Mouse (Mus musculus): ENCODE results near the gene Bclaf3.
"Not testable (repeated sequence)": the region's sequence is repeated elsewhere in the genome, so short reads cannot be mapped to it uniquely, and the experiment has no call there.

The Bclaf3 gene

GRCm38 (mm10) chrX:159526388-159526787 lies at the start of gene Bclaf3:
Gene Bclaf3, plus strand, starts transcription at chrX:159526688.
- DNase-seq (ENCODE audit: low spot score): no peak

- DNase-seq (ENCODE audit: low spot score): not testable (repeated sequence)
Observed at GRCm38 (mm10) chrX:159478243-159478940, 48.1 kb upstream of the Bclaf3 start.

DNA sequence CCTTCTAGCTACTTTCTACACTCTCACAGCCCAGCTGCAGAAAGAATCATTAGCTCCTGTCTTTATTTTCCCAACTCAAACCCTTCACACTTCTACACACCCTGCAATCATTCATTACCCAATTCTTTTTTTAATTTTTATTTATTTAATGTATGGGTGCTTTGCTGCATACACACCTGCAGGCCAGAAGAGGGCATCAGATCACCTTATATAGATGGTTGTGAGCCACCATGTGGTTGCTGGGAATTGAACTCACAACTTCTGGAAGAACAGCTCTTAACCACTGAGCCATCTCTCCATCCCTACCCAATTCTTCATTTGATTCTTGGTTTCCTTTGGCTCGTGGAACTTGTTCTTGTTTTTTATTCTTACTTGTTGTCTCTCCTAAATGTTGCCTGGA lies 42.2 kb upstream of the Bclaf3 start:
- DNase-seq (ENCODE audit: low spot score): no peak

- DNase-seq (ENCODE audit: low spot score): no peak
Observed at GRCm38 (mm10) chrX:159503181-159503580, 23.3 kb upstream of the Bclaf3 start.

GRCm38 (mm10) chrX:159508331-159509036 lies 18.0 kb upstream of the Bclaf3 start:
- DNase-seq (ENCODE audit: low spot score): no peak

DNA sequence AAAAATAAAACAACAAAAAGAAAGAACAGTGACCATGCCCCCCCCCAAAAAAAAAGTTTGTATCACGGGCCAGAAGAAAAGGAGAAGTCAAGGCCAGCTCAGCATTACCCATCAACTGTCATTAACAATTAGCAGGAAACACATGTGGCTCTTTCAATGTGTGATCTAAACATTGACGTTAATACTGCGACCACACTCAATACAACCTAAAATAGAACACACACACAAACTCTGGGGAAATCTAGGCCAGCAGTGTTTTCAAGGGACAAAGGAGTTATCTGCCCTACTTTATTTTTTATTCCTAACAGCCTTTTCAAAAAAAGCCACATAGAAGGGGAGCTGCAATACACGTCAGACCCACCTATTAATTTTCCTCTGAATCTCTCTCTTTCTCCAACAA lies 17.4 kb upstream of the Bclaf3 start:
- no peak for DNase-seq (ENCODE audit: low spot score)

GRCm38 (mm10) chrX:159509847-159510715 lies 16.4 kb upstream of the Bclaf3 start:
- DNase-seq (ENCODE audit: low spot score): no peak

- no peak for DNase-seq (ENCODE audit: low spot score)
Observed at GRCm38 (mm10) chrX:159510716-159511051, 15.8 kb upstream of the Bclaf3 start.

GRCm38 (mm10) chrX:159515599-159515998 lies 10.9 kb upstream of the Bclaf3 start:
- no peak for DNase-seq (ENCODE audit: low spot score)

DNA sequence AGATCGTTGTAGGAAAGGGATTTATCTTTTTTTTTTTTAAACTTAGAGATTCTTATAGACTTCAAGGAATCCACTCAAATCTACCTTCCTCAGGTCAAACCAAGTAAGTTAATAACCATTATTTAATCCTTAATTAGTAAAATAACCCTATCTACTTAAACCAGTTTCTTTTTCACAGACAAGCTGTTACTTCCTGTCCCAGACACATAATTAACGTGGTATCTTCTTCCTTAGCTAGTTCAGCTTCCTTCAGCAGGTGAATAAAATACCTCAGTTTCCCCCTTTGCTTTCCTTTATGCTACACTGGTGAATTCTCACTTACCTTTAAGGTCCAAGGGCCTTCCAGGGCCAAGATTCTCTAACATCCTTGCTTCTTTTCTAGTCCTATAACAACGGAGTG lies 4.7 kb upstream of the Bclaf3 start:
- DNase-seq (ENCODE audit: low spot score): no peak

DNA sequence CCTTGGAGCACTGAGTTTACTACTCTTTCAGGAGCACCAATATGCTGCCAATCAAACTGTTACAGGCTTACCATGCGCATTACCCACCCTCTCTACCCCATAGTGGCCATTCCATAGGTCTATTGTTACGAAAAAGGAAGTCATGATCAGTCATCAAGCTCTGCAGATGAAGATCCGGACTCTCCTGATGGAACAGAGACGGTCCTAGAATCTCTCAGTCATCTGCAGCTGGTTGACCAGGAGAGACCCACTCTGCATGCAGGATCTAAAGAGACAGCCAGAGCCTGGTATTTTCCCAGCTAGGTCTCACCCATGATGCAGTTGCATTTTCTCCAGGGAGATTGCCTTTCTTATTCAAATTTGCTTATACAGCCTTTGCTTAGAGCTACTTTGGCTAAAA lies 3.8 kb upstream of the Bclaf3 start:
- DNase-seq (ENCODE audit: low spot score): no peak

GRCm38 (mm10) chrX:159532427-159532810 lies 5.9 kb downstream of the Bclaf3 start:
- DNase-seq (ENCODE audit: low spot score): peak; percentile 91

DNA sequence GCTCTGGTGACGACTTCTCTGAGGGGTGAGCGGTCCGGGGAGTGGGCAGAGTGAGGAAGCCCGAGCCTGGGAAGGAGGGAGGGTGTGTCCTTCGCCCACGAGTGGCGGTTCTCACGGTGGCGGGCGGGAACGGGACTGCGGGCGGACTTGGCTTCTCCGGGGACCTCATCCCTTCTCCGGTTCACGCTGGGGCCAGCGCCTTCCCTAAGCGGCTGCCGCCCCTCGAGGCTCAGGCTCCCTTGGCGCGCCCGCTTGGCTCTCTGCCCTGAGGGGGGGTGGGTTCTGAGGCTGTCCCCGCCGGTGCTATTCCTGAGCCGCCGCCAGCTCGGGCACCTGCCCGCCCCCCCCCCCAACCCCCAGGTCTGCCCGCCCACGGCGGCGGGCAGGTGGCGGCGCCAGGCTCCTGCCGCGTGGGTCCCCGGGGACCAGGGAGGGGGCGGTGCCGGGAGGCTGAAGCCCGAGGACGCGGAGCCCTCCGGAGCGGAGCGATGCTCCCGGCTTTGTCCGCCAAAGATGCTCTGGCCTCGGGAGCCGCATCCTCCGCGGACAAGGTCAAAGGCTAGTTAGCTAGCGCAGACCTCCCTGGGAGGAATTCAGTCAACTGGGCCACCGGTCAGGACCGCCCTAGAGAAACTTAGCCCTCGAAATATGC lies 6.4 kb downstream of the Bclaf3 start:
- DNase-seq (ENCODE audit: low spot score): peak; percentile 33

DNA sequence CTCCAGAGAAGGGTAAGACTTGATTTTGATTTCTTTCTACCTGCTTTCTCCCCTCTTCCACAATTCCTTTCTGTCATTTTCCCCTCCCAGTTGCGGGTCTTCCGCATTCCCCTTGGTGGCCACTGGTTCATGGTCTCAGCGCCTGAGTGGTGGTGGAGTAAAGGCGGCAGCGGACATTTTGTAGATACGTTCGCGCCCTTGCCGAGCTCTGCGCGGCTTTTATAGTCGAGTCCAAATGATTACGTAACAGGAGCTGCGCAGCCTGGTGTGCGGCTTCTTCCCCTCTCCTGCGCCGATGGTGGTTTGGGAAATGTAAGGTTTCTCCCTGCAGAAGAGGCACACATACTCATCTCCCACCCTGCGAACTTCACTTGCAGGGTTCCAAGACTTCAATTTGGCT lies 15.4 kb downstream of the Bclaf3 start:
- DNase-seq (ENCODE audit: low spot score): no peak

- no peak for DNase-seq (ENCODE audit: low spot score)
Observed at GRCm38 (mm10) chrX:159547093-159547492, 20.6 kb downstream of the Bclaf3 start.

- DNase-seq (ENCODE audit: low spot score): not testable (repeated sequence)
Observed at GRCm38 (mm10) chrX:159584738-159585137, 58.2 kb downstream of the Bclaf3 start.

DNA sequence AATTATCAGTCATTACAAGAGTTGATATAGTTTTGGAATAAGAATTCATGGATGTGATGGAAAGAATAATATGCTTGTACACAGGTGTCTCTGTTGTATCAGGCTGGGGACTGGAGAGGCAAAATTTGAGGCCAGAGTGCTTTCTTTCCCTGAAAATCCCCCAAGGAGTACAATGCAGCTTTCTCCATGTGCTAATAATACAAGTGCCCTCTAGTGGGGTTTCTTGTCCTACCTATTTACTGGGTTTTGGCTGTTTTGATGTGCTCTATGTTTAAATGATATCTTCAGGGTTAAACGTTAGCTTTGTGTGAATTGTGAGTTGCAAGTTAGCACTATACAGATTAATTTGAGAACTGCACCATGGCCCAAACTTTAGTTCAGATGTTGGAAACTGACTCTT lies 65.1 kb downstream of the Bclaf3 start:
- no peak for DNase-seq (ENCODE audit: low spot score)

DNA sequence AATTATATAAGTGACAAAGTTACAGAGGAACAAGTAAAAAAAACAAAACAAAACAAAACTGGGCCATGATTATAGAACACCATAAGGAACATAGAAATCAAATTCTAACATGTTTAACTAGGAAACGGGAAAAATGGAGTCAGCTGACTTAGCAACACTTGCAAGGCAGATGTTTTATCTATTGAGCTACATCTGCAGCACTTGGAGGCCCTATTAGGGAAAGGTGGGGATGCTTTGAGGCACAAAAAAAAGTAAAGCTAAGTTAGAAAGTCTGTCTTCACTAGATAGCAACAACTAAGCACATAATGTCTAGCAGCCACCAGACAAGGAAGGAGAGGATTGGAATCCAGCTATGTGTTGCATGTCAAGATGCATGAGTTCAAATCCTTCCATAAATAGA lies 71.0 kb downstream of the Bclaf3 start:
- DNase-seq (ENCODE audit: low spot score): no peak

- DNase-seq (ENCODE audit: low spot score): no peak
Observed at GRCm38 (mm10) chrX:159604832-159605231, 78.3 kb downstream of the Bclaf3 start.

DNA sequence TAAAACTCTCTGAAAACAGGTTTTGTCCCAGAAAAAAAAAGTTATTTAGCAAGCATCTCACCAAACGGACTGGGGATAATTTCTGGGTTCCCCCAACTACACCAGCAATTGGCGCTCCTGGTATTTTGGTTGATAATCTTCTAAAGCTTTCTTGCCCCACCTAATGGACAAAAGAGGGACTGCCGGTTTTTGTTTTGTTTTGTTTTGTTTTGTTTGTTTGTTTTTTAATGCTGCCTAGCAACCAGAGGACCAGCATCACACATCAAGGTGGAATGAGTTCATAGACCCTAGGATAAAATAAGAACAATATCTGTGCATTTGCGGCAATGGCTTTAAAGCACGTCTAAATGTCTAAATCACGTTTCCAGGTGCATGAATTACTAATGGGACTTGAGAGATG lies 80.4 kb downstream of the Bclaf3 start:
- no peak for DNase-seq (ENCODE audit: low spot score)

- DNase-seq (ENCODE audit: low spot score): peak; percentile 4
Observed at GRCm38 (mm10) chrX:159626208-159626906, 99.9 kb downstream of the Bclaf3 start.

Measured in urinary bladder, postnatal 25 days (tissue).